Mouse (Mus musculus): ENCODE measurements around the gene Tmem141.

DNA sequence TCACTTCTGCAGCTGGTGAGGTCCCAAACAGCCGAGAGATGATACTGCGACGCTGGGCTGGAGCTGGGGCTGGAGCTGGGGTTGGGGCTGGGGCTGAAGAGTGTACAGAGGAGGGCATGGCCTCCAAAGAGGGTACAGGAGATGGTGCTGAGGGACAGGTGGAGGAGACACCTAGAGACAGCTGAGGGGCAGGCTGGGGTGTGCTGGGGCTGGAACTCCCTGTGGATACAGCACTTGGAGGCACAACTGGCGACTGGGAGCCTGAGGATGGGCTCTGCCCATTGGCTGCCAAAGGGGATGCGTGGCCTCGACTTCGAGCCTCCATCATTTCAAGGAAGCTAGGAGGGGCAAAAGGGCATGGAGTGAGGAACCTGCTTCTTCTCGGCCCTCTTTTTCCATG, 34.5 kb downstream of the Tmem141 start:
- no peak for TF ChIP-seq CTCF (IDR thresholded peaks at IDR 0.05)
- no peak for TF ChIP-seq EP300 (IDR thresholded peaks at IDR 0.05)

All from lung, postnatal 0 days (tissue).